Mouse (Mus musculus) urinary bladder, postnatal 36 days (tissue): ENCODE results near the gene Acbd6.

ENCODE experiments used
- DNase-seq, 2 experiments: peaks; one replicate each; pipeline ENCODE4 v3.0.0; 2022; ENCODE audit warnings: low spot score in 2 of 2, mixed read lengths in 1 of 2

Acbd6 gene

DNA sequence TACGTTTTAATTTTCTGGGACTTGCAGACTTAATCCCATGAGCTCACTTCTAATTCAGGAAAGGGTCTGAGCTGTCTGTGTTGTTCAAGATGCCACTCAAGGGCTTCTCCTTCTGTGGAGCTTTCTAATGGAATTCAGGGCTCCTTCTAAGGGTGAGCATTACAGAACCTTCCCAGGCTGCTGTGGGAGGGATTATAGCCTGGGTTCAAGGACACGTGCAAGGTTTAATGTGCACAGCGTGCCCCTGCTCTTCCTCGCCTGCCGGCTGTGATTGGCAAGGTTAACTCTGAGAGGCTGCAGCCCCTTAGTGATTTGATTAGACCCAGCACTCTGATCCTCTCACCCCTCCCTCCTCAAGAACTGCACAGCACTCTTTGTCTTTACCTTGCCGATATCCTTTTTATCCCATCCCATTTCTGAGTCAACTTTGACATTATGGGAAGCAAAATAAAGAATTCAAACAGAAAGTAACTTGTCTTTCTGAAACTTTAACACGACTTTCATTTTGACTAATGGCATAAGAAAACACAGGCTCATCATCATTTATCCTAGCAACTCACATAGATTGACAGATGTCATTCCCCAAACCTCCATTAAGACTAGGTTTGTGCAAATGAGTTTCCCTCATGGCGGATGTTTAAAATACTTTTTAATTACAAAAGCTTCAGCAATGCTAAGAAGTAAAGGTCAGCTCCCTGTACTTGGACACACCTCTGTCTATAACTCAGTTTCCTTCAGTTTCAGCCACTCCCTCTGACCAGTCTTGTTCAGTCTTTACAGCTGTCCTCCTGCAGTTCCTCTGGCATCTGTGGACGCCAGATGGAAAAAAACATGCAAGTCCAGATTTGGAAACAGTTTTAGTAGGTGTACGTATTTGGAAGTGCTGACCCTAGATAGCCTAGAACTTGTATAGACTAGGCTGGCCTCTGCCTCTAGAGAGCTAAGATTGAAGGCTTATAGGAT is 88.7 kb downstream of the Acbd6 start:
- no peak for DNase-seq

DNA sequence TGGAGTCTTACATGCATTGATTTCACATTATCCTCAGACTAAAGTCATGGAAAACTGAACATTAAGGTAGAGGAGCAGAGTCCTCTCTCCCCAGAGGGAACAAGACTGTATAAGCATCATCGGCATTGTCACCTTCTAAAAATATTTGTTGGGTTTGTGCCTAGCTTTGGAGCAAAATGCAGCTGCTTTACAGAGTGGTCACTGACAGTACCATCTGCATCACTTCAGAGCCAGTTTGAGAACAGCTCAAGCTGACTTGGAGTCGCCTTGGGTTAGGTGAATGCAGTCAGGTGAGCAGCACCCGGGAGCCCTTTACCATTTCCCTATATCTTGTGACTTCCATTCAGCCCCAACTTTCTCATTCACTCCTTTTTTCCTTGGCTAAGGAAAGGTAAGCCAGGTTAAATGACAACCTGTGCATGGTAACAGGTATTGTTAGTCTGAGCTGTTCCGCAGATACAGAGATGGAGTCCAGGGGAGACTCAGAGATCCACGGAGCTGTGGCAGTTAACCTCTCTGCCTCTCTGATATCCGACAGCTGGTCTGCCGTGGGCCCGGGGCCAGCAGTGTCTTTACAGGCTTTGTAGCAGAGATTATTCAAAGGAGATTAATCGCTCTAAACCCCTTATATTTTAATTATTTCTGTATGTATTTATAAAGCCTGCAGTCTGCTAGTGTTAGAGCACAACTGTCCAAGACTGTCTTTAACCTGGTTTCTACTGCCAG is 92.4 kb downstream of the Acbd6 start:
- no peak for DNase-seq

DNA sequence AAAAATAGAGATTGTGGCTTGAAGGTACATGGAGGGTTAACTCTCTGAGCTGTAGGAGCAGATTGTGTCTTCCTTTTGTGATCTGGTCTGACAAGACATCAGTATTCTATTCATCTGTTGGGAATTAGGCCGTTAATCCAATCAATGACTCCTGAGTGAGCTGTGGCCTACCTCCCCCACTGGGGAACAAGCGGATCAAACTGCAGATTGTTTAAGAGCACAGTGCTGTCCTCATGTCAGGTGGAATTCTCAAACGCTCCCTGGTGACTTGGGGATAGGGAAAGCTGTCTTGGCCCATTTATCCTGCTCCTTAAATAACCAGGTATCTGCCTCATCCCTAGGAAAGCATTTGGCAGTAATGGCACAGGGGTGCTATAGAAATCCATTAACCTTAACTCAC is 97.0 kb downstream of the Acbd6 start:
- no peak for DNase-seq

DNA sequence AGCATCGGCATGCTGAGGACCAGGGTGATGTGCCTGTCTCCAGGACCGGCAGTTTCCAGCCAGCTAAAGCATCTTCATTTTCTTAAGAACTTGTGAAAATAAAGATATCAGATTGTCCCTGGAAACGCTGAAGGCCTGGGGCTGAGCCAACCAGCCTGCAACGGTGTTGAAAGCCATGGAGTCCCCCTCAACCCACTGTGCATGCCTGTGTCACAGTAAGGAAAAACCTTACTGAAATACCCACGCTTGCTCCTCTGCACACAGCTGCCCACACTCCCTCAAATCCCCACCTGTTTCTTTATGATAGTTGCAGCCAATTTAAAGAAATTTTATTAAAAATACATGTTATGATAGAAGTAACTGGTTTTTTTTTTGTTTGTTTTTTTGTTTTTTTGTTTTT is 98.4 kb downstream of the Acbd6 start:
- DNase-seq: no peak

DNA sequence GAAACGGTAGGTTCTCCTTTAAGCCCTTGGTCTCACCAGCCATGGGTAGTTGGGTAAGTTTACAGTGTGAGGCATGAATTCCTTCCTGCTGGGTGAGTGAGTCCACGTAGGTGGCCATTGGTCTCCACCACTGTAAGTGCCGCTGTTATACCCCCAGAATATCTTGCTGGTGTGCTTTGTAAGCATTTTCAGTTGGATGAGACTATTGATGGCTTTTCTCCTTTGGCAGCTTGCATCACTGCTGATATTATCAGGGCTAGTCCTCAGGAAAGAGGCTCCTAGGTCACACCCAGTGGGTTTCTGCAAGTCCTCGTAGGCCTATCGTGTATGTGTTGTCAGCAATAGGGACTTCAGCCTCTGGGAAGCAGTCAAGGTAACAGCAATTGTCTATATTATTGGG is 106.1 kb downstream of the Acbd6 start:
- no peak for DNase-seq

DNA sequence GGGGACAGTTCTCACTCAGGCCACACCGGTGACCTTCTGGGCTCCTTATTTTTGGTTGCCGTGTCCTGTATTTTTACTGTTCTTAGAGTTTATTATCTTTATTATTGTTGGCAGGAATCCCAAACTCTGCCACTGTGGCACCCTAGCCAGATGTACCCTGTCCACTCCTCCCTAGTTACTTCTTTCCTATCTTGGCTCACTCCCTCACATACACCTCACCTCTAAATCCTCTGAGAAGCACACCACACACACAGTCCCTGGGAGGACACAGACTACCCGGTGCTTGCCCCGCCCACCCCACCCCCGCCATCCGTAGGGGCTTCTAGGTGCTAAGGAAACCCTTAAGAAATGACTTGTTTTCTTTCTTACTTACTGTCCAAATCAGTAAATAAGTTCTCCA is 117.7 kb downstream of the Acbd6 start:
- no peak for DNase-seq

DNA sequence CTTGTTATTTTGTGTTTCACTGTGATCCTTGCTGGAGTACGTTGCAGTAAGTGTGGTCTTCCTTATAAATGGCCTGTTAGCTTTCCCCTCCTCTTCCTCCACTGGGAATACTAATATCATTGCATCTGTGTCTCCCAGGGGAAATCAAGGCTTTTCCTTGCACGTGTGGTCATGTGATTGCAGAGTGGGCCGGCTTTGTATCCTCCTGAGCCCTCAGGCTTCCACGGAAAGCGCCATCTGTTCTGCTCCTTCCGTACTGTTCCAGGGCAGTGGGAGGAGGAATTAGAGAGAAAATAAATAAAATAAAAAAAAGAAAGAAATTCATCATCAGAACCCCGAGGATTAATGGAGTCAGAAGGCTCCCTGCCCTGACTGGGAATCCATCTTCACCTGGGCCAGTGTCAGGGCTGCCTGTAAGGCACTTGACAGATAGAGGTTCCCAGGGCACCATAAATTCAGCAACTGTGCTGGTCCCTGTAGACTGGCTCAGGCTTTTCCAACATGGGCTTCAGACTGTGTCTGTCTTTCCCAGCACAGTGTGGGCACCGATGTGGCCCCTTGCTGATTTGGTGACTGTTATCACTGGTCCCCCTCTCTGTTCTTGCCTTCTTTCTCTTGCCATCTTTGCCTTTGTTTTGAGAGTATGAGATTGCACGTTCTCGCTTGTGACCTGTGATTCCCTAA is 123.3 kb downstream of the Acbd6 start:
- DNase-seq: no peak

DNA sequence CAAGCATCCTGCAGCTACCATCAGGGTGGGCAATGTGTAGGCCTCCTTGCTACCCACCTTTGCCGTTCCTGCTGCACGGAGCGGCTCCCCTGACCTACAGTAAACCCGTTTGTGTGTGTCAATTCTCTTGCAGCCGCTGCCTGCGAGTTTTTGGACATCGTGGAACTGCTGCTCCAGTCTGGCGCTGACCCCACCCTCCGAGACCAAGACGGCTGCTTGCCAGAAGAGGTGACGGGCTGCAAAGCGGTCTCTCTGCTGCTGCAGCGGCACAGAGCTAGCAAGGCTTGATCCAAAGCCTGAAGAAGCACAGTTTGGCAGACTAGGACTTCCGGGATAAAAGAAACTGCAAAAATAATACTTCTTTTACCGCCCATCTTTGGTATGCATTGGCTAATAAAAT is 128.9 kb downstream of the Acbd6 start:
- DNase-seq: no peak

DNA sequence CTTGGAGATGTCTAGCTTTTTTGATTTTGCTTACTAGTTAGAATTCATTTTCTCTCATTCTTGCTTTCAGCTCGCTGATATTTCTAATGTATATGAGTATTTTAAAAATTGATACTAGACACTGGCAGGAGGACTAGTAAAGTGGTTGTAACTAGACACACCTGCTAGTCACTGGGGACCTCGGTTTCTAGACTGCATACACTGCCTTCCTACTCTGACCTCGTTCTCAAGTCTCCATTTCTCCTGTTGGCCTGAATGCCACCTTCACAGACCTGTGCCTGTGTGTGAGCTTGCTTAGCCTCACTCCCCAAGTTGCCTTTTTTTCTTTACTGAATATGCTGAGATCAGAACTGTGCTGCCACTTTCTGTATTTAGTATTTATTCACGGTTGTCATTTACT is 131.2 kb downstream of the Acbd6 start:
- DNase-seq: no peak

DNA sequence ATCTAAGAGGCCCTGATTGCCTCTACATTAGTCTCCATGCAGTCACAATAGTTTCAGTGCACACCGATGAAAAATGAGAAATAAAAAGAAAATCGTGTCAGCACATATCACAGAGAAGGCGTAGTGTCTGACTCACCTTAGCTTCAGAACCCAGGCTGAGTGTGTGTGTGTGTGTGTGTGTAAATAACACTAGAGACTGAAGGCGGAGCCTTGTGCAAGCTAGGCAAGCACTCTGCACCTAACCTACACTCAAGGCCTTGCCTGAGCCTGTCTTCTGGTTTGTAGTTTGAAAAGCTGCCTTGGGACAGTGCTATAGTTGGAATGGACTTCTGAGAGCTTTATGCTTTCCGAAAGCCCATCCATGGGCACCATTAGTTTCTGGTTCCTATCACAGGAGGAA is 131.6 kb downstream of the Acbd6 start:
- DNase-seq: no peak

DNA sequence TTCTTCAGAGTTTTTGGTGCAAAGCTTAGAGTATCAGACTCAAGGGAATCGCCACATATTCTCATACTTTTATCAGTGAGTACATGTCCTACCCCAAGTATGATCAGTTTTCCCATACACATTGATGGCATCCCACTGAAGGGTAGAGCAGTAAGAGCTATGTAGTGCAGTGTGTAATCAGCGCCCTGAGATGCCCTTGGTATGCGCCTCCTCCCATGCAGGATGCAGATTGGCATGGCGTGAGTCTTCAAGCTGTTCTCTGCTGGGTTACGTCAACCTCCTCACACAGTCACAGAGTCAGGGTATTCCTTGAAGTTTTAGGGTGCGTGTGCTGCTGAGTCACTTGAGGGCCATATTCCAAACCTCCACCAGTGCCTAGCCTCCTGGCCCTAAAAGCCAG is 134.3 kb downstream of the Acbd6 start:
- DNase-seq: no peak

DNA sequence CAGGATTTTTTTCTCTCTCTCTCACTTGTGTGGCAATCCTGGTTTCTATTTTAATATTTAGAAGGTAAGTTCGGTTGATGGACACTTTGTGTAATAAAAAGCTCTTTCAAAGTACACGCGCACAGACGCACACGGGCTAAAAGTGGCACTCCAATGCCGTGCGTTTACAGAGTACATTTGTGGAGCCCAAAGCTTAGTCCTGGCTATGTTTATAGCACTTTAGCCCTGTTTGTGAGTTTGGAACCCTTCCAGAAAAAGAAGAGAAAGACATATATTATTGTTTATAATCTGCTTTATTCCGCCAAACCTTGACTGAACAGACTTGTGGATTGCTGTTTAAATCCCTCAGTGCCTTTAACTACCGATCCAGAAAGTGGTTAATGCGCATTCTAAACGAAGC is 135.1 kb downstream of the Acbd6 start:
- no peak for DNase-seq

DNA sequence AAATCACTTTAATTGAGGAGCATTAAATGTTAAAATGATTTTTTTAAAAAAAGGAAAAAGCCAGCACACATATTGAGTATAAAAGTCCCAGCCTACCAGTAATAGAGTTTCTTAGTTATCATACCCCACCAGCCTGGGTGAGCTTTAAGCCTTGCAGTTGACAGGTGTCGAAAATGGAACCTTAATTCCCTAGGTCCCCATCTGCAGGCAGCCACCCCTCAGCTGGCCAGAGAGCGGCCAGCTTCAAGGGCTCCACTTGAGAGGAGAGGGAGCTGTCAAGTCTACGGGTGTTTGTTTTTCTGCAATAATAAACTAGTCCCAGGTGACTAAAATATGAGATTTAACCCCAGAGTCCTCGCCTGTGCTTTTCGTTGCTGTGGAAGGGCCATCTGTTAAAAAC is 135.5 kb downstream of the Acbd6 start:
- DNase-seq: no peak

DNA sequence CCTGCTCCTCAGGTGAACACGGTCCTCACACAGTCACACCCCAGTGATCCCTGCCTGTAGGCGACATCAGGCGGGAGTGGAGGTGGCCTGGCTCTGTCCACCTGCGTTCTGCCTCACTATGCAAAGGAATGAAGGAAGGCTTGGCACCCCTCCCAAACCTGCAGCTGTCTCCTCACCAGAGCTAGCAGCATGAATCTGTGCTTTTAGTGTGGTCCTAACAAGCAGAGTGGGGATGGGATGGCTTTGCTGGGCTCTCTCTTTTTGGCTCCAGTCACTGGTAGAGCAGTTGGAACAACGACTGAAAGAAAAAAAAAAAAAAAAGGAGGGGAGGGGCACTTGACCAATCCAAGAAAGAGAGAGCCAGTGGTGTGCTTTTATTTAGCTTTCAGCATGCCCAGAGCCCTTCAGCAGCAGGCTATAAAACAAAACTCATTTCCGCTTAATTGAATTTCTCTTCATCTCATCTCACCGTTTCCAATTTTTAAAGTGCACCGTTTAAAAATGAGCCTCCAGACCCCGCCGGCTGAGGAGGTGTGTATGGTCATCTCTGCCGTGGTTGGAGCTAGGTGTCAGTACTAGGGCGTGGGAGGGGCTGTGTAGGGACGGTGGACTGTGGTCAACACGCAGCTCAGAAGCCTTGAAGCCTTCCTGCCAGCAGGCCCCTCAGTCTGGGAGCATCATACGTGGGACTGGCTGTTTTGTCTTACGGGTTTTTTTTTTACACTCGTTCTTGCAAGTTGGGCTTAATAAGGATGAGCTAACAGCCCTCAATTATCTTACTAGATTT is 140.6 kb downstream of the Acbd6 start:
- DNase-seq: no peak

DNA sequence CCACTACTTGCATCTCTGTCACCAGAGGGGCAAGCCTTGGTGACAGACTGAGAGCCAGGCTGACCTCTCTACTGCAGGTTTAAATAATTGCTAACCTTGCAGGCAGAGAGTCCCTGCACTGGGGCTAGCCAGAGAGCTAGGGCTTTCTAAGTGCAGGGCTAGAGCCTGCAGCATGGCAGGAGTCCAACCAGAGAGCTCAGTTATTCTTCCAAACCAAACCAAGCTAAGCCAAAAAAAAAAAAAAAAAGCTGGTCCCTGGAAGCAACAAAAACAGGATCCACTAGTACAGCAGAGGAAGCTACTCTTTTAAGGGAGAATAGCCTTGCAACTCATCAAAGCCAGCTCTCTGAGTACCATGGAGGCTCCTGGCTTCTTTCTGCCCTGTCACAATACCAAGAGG is 143.0 kb downstream of the Acbd6 start:
- DNase-seq: no peak

DNA sequence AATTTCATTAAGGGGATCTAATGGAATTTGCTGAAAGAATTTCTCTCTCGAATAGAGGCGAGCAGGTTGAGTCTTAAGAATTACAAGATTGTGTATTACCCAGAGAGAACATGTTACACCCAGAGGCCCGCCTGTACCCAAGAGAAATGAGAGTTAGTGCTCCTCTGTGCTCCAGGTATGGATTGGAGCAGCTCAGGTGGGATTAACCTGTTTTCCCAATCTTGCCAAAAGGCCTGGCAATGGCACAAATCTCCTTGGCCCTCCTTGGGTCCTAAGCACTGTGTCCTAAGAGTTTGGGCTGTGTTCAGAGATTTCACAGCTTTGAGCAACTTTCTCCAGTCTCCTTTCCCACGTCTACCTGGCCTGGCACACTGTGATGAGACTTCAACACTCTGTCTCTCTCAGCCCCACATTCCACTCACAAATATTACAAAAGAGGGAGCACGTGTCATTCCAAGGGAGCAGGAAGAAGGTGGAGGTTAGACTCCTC is 145.3 kb downstream of the Acbd6 start:
- no peak for DNase-seq

DNA sequence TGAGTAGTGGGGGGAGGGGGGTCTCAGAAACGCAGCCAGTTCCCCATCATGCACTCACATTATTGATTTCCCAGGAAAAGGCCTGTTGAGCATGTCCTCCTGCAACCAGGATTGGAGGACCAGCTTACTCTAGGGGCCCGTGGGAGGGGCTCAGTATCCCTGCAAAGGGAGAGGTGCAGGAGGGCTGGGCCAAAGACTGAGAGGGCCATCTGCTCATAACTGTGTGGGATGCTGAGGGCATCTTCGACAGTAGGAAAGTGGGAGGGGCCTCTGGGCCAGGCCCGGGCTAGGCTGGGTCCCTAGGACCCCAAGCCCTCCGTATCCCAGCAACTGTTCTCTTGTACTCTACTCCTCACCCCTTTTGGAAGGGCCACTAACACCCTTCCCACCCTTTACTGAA is 146.3 kb downstream of the Acbd6 start:
- DNase-seq: no peak

DNA sequence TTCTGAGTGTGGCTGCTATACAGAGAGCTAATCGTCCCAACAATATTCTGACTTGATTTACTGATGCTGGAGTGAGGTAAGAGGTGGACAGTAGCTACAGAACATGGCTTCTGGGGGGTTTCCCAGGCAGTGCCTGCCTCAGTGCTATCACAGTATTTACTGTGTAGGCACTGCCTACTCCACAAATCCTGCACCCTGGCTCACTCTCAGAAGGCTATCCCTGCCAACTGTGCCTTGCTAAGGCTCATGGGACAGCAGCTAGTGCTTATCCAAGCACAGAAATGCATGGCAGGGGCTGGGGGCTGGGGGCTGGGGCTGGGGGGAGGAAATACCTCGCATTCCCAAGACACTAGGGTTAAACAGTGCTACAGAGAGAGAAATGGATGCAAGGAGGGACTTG is 155.4 kb downstream of the Acbd6 start:
- no peak for DNase-seq

DNA sequence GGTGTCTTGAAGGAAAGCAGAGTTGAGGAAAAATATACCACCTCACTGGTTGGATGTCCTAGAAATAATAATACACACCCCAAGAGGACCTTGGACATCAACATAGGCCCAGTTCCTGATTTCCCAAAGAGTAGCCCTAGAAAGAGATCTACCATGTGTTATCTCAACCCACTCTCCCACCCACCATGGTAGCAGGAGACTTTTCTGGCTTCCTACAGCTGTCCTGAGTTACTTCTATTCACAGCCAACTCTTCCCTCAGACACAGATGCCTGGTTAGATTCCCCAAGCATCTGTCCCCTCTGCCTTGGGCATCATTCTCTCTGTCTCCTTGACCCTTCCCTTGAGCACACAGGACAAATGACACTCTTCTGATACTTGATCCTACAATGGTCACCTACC is 157.4 kb downstream of the Acbd6 start:
- DNase-seq: no peak

DNA sequence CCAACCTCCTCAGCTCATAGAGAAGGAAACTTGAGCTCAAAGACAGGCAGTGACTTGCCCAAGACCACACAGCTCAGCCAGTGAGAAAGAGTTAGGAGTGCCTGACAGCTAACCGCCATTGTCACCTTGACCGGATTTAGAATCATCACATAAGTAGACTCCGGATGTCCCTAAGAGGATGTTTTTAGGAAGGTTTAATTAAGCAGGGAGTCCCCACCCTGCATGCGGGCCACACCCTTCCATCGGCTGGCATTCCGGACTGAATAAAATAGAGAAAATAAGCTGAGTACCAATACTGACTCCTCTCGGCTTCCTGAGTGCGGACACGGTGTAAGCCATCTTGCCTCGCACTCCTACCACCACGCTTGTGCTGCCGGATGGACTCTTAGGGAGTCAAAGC is 159.4 kb downstream of the Acbd6 start:
- no peak for DNase-seq

DNA sequence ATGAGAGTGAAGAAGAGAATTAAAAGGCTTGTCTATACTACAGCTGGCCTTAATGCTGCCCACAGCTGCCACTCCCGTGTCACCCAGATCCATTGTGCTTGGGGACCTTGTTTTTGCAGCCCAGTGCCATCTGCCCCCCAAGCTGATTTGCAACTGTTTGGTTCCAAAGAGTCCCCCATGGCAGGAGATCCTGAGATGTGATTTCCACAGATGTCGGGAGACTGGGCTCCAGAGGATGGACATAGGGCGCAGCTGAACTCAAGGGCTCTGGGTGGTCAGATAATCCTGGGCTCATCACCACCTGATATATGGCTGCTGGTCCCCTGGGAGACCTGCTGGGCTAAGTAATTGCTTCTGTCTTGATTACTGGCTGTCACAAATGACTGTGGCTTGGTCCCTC is 160.9 kb downstream of the Acbd6 start:
- DNase-seq: no peak

DNA sequence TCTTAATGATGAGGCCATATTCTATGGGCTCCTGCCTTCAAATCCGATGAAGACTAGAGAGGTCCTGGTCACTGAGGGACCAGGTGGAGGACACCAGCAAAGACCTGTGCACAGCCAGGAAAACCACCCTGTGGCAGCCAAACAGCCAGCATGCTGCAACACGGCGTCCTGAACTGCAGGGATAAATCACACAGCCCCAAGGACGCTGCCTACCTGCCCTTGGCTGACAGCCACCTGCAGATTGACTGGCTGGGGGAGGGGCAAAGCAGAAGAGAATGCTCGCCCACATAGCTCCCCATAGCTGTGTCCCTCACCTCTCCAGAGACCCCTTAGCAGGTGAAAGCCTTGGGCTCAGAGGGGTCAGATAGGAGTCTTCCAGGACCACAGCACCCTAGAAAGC is 162.1 kb downstream of the Acbd6 start:
- no peak for DNase-seq
